ENCODE assay signal across 13 mouse cellular contexts in the genomic region with DNA sequence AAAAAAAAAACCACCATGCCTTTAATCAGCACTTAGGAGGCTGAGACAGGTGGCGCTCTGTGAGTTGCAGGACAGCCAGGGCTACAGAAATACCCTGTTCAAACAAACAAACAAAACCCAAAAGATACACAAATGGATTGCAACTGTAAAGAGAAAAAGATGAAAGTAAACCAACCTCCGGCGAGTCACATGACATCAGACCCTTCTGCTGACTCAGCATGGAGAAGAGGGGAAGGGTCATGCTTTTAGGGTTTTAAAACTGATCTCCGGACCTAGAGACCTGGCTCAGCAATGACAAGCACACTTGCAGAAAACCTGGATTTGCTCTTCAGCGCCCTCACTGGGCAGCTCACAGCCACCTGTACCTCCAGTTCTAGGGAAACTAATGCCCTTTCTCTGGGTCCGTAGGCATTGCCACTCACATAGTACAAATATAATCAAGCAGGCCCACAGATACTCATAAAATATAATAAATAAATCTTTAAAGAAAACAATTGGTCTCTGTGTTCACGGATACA. TPM values are rescaled to one million over a fixed set of nuclear protein-coding genes. Genes with fewer than 3 reads are reported as not detected.
DNase-seq lines count a peak whose midpoint lies in the region; ATAC-seq and TF ChIP-seq lines count a peak whose summit lies in the region.
"Had no signal": no experiment of that assay in that cellular context is flagged by ENCODE, and none has a peak within 500 bp of the region (broad histone marks: within the 10 kb centered on the region; RNA-seq: fewer than 3 reads in every experiment).

No protein-coding gene starts in this region.

- DNase-seq in kidney, adult 2 months = no peak
- DNase-seq in kidney, adult 9 months = no peak
- DNase-seq in A20 (ENCODE audit: low read depth, low spot score) = peak; percentile 55
- DNase-seq in ES-CJ7 (ENCODE audit: low read depth, low spot score) = peak; percentile 80
- peak; percentile 7 for DNase-seq in embryo, embryonic 11 days
- DNase-seq in cerebellum, postnatal 36 days = no peak
- no peak for DNase-seq in lung, adult 18-20 months
- DNase-seq: cerebellum, adult 9-10 months; kidney, postnatal 10 days; lung, postnatal 14 days; right cerebral cortex, postnatal 25 days had no signal

- no peaks in the 10 kb centered on the region for H3K27me3 ChIP-seq in kidney, adult 2 months (replicated peaks; ENCODE audit: control insufficient read depth, insufficient read depth, low read length)

- peak; percentile 24; the same call in 1 of the 2 replicates for TF ChIP-seq CTCF in kidney, adult 2 months (conservative IDR thresholded peaks at IDR 0.05; ENCODE audit: insufficient read depth, insufficient read length, low read depth, low read length)

- no peak for TF ChIP-seq POLR2A in kidney, adult 2 months (IDR thresholded peaks at IDR 0.05; ENCODE audit: low read depth, low read length)

- ATAC-seq in granulocyte monocyte progenitor cell, adult 5-6 weeks (replicated peaks; ENCODE audit: poor library complexity, severe bottlenecking) = no peak

- no peaks in the 10 kb centered on the region for H3K36me3 ChIP-seq in kidney, adult 2 months (ENCODE audit: control insufficient read depth, insufficient read depth, low read length)

- 60% methylated on average over 7 of the region's 7 CpGs for WGBS in kidney, adult 2 months

- no peak overlapping the region for H3K27ac ChIP-seq in kidney, adult 2 months (ENCODE audit: insufficient read depth, low read depth, low read length)

- H3K4me1 ChIP-seq in kidney, adult 2 months (ENCODE audit: control insufficient read depth, insufficient read depth, low read length) = no peaks in the 10 kb centered on the region

- no peak overlapping the region for H3K4me3 ChIP-seq in kidney, adult 2 months (ENCODE audit: insufficient read depth, low read depth, low read length)

RNA-seq across cellular contexts. Expression of gene Hephl1, which starts 9.0 kb away (rescaled TPM):
- 0.14 and 0.19 TPM in 2 replicates for polyA plus RNA-seq in kidney, adult 2 months (2012; rRNA removed)
- total RNA-seq in granulocyte monocyte progenitor cell, adult 5-6 weeks (2014; fragmentation: Nextera tagmentation) = not detected in 2 replicates
- not detected in 2 replicates for total RNA-seq in granulocyte monocyte progenitor cell, adult 5-6 weeks (2017)
- total RNA-seq: left cerebral cortex, postnatal 25 days had no signal

Comparison
In these comparisons a context has a peak if more than half of its experiments do, and no peak if none do; other contexts are left out.
1. DNase-seq: peak in A20 (single experiment), ES-CJ7 (single experiment) and embryo, embryonic 11 days (single experiment); none in kidney, adult 2 months (single experiment), kidney, adult 9 months (single experiment), cerebellum, postnatal 36 days (0 of 2) and lung, adult 18-20 months (0 of 2).